Mouse (Mus musculus): ENCODE measurements around the gene Hoxb7. TPM values are rescaled to one million over a fixed set of nuclear protein-coding genes. Genes with fewer than 3 reads are reported as not detected.

Hoxb7 gene
- polyA plus RNA-seq (2014; fragmentation: Nextera tagmentation; extraction: Ambion mirVana): 58.6 and 61.9 TPM in 2 replicates

- Histone ChIP-seq H3K4me3 (ENCODE audit: low read length) (peak within 1 kb of the TSS; percentile 53), H3K9ac (ENCODE audit: low read depth, low read length) (peak within 1 kb of the TSS; percentile 99), H3K9me3 (ENCODE audit: control insufficient read depth, low read length) (no peaks in the 10 kb centered on the region), H3K4me2 (replicated peaks; ENCODE audit: low read depth, low read length) (peak within 1 kb of the TSS; percentile 95), H3K27me3 (ENCODE audit: control insufficient read depth, insufficient read depth, low read length) (no peaks in the 10 kb centered on the region), H3K36me3 (ENCODE audit: control insufficient read depth, insufficient read depth, low read length) (no peaks in the 10 kb centered on the region), H3K27ac (ENCODE audit: low read depth, low read length) (peak within 1 kb of the TSS; percentile 100), H3K4me1 (ENCODE audit: control insufficient read depth, insufficient read depth, low read length) (peaks cover 30% of the 10 kb centered on the region)
- ATAC-seq (ENCODE audit: low FRiP score, low TSS enrichment): no peak
- under 1% methylated on average over 43 of the region's 43 CpGs for WGBS
These were observed at the start of gene Hoxb7 for GRCm38 (mm10) chr11:96285771-96286738. Hoxb7 (plus strand) TSS chr11:96286623.

GRCm38 (mm10) chr11:96240211-96240610, 46.2 kb upstream of the Hoxb7 start:
- Histone ChIP-seq H3K9ac (ENCODE audit: low read depth, low read length) (no peak overlapping the region), H3K4me2 (replicated peaks; ENCODE audit: low read depth, low read length) (no peak overlapping the region), H3K27me3 (ENCODE audit: control insufficient read depth, insufficient read depth, low read length) (peaks cover 2% of the 10 kb centered on the region; the same call in 1 of the 2 replicates), H3K27ac (ENCODE audit: low read depth, low read length) (no peak overlapping the region), H3K36me3 (ENCODE audit: control insufficient read depth, insufficient read depth, low read length) (no peaks in the 10 kb centered on the region), H3K4me3 (ENCODE audit: low read length) (no peak overlapping the region), H3K9me3 (ENCODE audit: control insufficient read depth, low read length) (no peaks in the 10 kb centered on the region), H3K4me1 (ENCODE audit: control insufficient read depth, insufficient read depth, low read length) (no peaks in the 10 kb centered on the region)
- no peak for ATAC-seq (ENCODE audit: low FRiP score, low TSS enrichment)
- under 1% methylated on average over 7 of the region's 7 CpGs for WGBS

- peak; percentile 80 for ATAC-seq (ENCODE audit: low FRiP score, low TSS enrichment)
- peaks cover 34% of the 10 kb centered on the region for H3K4me1 ChIP-seq (ENCODE audit: control insufficient read depth, insufficient read depth, low read length)
- peaks cover 3% of the 10 kb centered on the region; the same call in 1 of the 2 replicates for H3K27me3 ChIP-seq (ENCODE audit: control insufficient read depth, insufficient read depth, low read length)
- peak overlapping the region; percentile 71 for H3K4me2 ChIP-seq (replicated peaks; ENCODE audit: low read depth, low read length)
- H3K27ac ChIP-seq (ENCODE audit: low read depth, low read length): peak overlapping the region; percentile 93
- no peaks in the 10 kb centered on the region for H3K36me3 ChIP-seq (ENCODE audit: control insufficient read depth, insufficient read depth, low read length)
- under 1% methylated on average over 13 of the region's 14 CpGs for WGBS
- peak overlapping the region; percentile 94 for H3K9ac ChIP-seq (ENCODE audit: low read depth, low read length)
- H3K9me3 ChIP-seq (ENCODE audit: control insufficient read depth, low read length): no peaks in the 10 kb centered on the region
- H3K4me3 ChIP-seq (ENCODE audit: low read length): peak overlapping the region; percentile 77
These were observed 35.5 kb upstream of the Hoxb7 start for GRCm38 (mm10) chr11:96250901-96251300.

GRCm38 (mm10) chr11:96251480-96252031, 34.9 kb upstream of the Hoxb7 start:
- ATAC-seq (ENCODE audit: low FRiP score, low TSS enrichment): peak; percentile 51
- Histone ChIP-seq H3K27me3 (ENCODE audit: control insufficient read depth, insufficient read depth, low read length) (peaks cover 3% of the 10 kb centered on the region; the same call in 1 of the 2 replicates), H3K27ac (ENCODE audit: low read depth, low read length) (peak overlapping the region; percentile 93), H3K9ac (ENCODE audit: low read depth, low read length) (peak overlapping the region; percentile 94), H3K4me3 (ENCODE audit: low read length) (peak overlapping the region; percentile 77), H3K4me1 (ENCODE audit: control insufficient read depth, insufficient read depth, low read length) (peaks cover 38% of the 10 kb centered on the region), H3K9me3 (ENCODE audit: control insufficient read depth, low read length) (no peaks in the 10 kb centered on the region), H3K36me3 (ENCODE audit: control insufficient read depth, insufficient read depth, low read length) (no peaks in the 10 kb centered on the region), H3K4me2 (replicated peaks; ENCODE audit: low read depth, low read length) (peak overlapping the region; percentile 71)
- 1% methylated on average over 46 of the region's 46 CpGs for WGBS

GRCm38 (mm10) chr11:96252541-96253120, 33.8 kb upstream of the Hoxb7 start:
- no peaks in the 10 kb centered on the region for H3K36me3 ChIP-seq (ENCODE audit: control insufficient read depth, insufficient read depth, low read length)
- no peaks in the 10 kb centered on the region for H3K9me3 ChIP-seq (ENCODE audit: control insufficient read depth, low read length)
- WGBS: 4% methylated on average over 12 of the region's 12 CpGs
- H3K4me1 ChIP-seq (ENCODE audit: control insufficient read depth, insufficient read depth, low read length): peaks cover 45% of the 10 kb centered on the region
- peak overlapping the region; percentile 71 for H3K4me2 ChIP-seq (replicated peaks; ENCODE audit: low read depth, low read length)
- peak overlapping the region; percentile 93 for H3K27ac ChIP-seq (ENCODE audit: low read depth, low read length)
- ATAC-seq (ENCODE audit: low FRiP score, low TSS enrichment): no peak
- peaks cover 3% of the 10 kb centered on the region; the same call in 1 of the 2 replicates for H3K27me3 ChIP-seq (ENCODE audit: control insufficient read depth, insufficient read depth, low read length)
- peak overlapping the region; percentile 77 for H3K4me3 ChIP-seq (ENCODE audit: low read length)
- H3K9ac ChIP-seq (ENCODE audit: low read depth, low read length): peak overlapping the region; percentile 94

GRCm38 (mm10) chr11:96254221-96254620, 32.2 kb upstream of the Hoxb7 start:
- H3K4me2 ChIP-seq (replicated peaks; ENCODE audit: low read depth, low read length): peak overlapping the region; percentile 71
- ATAC-seq (ENCODE audit: low FRiP score, low TSS enrichment): no peak
- H3K4me3 ChIP-seq (ENCODE audit: low read length): peak overlapping the region; percentile 77
- no peaks in the 10 kb centered on the region for H3K9me3 ChIP-seq (ENCODE audit: control insufficient read depth, low read length)
- H3K36me3 ChIP-seq (ENCODE audit: control insufficient read depth, insufficient read depth, low read length): no peaks in the 10 kb centered on the region
- H3K27me3 ChIP-seq (ENCODE audit: control insufficient read depth, insufficient read depth, low read length): peaks cover 3% of the 10 kb centered on the region; the same call in 1 of the 2 replicates
- peak overlapping the region; percentile 73 for H3K27ac ChIP-seq (ENCODE audit: low read depth, low read length)
- H3K4me1 ChIP-seq (ENCODE audit: control insufficient read depth, insufficient read depth, low read length): peaks cover 61% of the 10 kb centered on the region
- peak overlapping the region; percentile 94 for H3K9ac ChIP-seq (ENCODE audit: low read depth, low read length)
- WGBS: 3% methylated on average over 11 of the region's 11 CpGs

- Histone ChIP-seq H3K27ac (ENCODE audit: low read depth, low read length) (peak overlapping the region; percentile 73), H3K4me2 (replicated peaks; ENCODE audit: low read depth, low read length) (peak overlapping the region; percentile 71), H3K4me1 (ENCODE audit: control insufficient read depth, insufficient read depth, low read length) (peaks cover 69% of the 10 kb centered on the region), H3K9ac (ENCODE audit: low read depth, low read length) (peak overlapping the region; percentile 94), H3K4me3 (ENCODE audit: low read length) (peak overlapping the region; percentile 77), H3K36me3 (ENCODE audit: control insufficient read depth, insufficient read depth, low read length) (no peaks in the 10 kb centered on the region), H3K27me3 (ENCODE audit: control insufficient read depth, insufficient read depth, low read length) (peaks cover 3% of the 10 kb centered on the region; the same call in 1 of the 2 replicates), H3K9me3 (ENCODE audit: control insufficient read depth, low read length) (no peaks in the 10 kb centered on the region)
- no peak for ATAC-seq (ENCODE audit: low FRiP score, low TSS enrichment)
- 5% methylated on average over 39 of the region's 39 CpGs for WGBS
These were observed 31.1 kb upstream of the Hoxb7 start for GRCm38 (mm10) chr11:96255111-96255995.

- no peaks in the 10 kb centered on the region for H3K9me3 ChIP-seq (ENCODE audit: control insufficient read depth, low read length)
- peak overlapping the region; percentile 77 for H3K4me3 ChIP-seq (ENCODE audit: low read length)
- peaks cover 70% of the 10 kb centered on the region for H3K4me1 ChIP-seq (ENCODE audit: control insufficient read depth, insufficient read depth, low read length)
- H3K27ac ChIP-seq (ENCODE audit: low read depth, low read length): no peak overlapping the region
- no peak for ATAC-seq (ENCODE audit: low FRiP score, low TSS enrichment)
- H3K4me2 ChIP-seq (replicated peaks; ENCODE audit: low read depth, low read length): peak overlapping the region; percentile 71
- H3K27me3 ChIP-seq (ENCODE audit: control insufficient read depth, insufficient read depth, low read length): peaks cover 3% of the 10 kb centered on the region; the same call in 1 of the 2 replicates
- H3K9ac ChIP-seq (ENCODE audit: low read depth, low read length): 0 out of 2 replicates have a peak overlapping the region, but pooled peaks have one; percentile 29
- H3K36me3 ChIP-seq (ENCODE audit: control insufficient read depth, insufficient read depth, low read length): no peaks in the 10 kb centered on the region
- WGBS: 16% methylated on average over 14 of the region's 14 CpGs
These were observed 30.4 kb upstream of the Hoxb7 start for GRCm38 (mm10) chr11:96255996-96256445.

All from kidney, embryonic 14.5 days (tissue).